8 mouse cellular contexts compared by ENCODE assay signal in genomic region chr9:123159330-123159729, GRCm38 (mm10). TPM values are rescaled to one million over a fixed set of nuclear protein-coding genes. Genes with fewer than 3 reads are reported as not detected.
DNase-seq lines count a peak whose midpoint lies in the region; ATAC-seq and TF ChIP-seq lines count a peak whose summit lies in the region.

No protein-coding gene starts in this region.

- TF ChIP-seq CTCF in cortical plate, adult 2 months (IDR thresholded peaks at IDR 0.05; ENCODE audit: extremely low read depth, insufficient read depth, low read length): peak; percentile 78; the same call in 1 of the 2 replicates

- no peak overlapping the region for H3K4me3 ChIP-seq in cortical plate, adult 2 months (ENCODE audit: insufficient read depth, low read length)
- no peak overlapping the region for H3K4me3 ChIP-seq in hindbrain, embryonic 16.5 days (ENCODE audit: low read length)
- H3K4me3 ChIP-seq in midbrain, embryonic 14.5 days (replicated peaks; ENCODE audit: low read depth, low read length): no peak overlapping the region

- no peak overlapping the region for H3K9ac ChIP-seq in hindbrain, embryonic 16.5 days (ENCODE audit: low read depth, low read length)
- H3K9ac ChIP-seq in midbrain, embryonic 14.5 days (replicated peaks; ENCODE audit: low read length): no peak overlapping the region

- 61% methylated on average over 7 of the region's 7 CpGs for WGBS in hindbrain, embryonic 16.5 days
- 59% methylated on average over 7 of the region's 7 CpGs for WGBS in midbrain, embryonic 14.5 days

- no peak overlapping the region for H3K4me2 ChIP-seq in hindbrain, embryonic 16.5 days (ENCODE audit: low read length)
- no peak overlapping the region for H3K4me2 ChIP-seq in midbrain, embryonic 14.5 days (ENCODE audit: low read length)

- TF ChIP-seq POLR2A in cortical plate, adult 2 months (IDR thresholded peaks at IDR 0.05; ENCODE audit: extremely low read depth, insufficient read depth, low read length): no peak

- peaks cover 3% of the 10 kb centered on the region; the same call in 1 of the 2 replicates for H3K27me3 ChIP-seq in hindbrain, embryonic 16.5 days (replicated peaks; ENCODE audit: control insufficient read depth, insufficient read depth, low read length)
- no peaks in the 10 kb centered on the region for H3K27me3 ChIP-seq in midbrain, embryonic 14.5 days (ENCODE audit: control insufficient read depth, insufficient read depth, low read length)

- intact Hi-C loops in heart, postnatal 25 days (cut with DNase I): loop anchor here (1.0 to 5.0 kb wide), 3 partner anchors 94 to 363 kb away; no protein-coding TSS in a partner anchor
- intact Hi-C loops in left cerebral cortex, postnatal 10 days (cut with DNase I): loop anchor here (2.0 to 5.0 kb wide), 3 partner anchors 93 to 368 kb away; partner anchors contain the start of gene Sacm1l

- H3K27ac ChIP-seq in cortical plate, adult 2 months (ENCODE audit: insufficient read depth, low read length): no peak overlapping the region
- no peak overlapping the region for H3K27ac ChIP-seq in hindbrain, embryonic 16.5 days (ENCODE audit: low read depth, low read length)
- H3K27ac ChIP-seq in midbrain, embryonic 14.5 days (replicated peaks; ENCODE audit: low read depth, low read length): no peak overlapping the region

- ATAC-seq in hindbrain, embryonic 16.5 days: peak; percentile 54; the same call in 1 of the 2 replicates
- ATAC-seq in midbrain, embryonic 14.5 days (ENCODE audit: low FRiP score, low TSS enrichment): no peak

- DNase-seq in heart, adult 18-20 months: peak; percentile 58 to 81
- no peak for DNase-seq in heart, postnatal 25 days (ENCODE audit: low spot score)
- peak; percentile 56 for DNase-seq in Muller cell, postnatal 12 days (ENCODE audit: inconsistent ontology term)
- peak; percentile 69 to 80 for DNase-seq in left cerebral cortex, postnatal 10 days (ENCODE audit: extremely low spot score in 1 of 2, low spot score in 2 of 2)
- peak; percentile 79 for DNase-seq in midbrain, embryonic 14.5 days
- peak; percentile 64 for DNase-seq in thymus, postnatal 0 days (ENCODE audit: low spot score)

- no peaks in the 10 kb centered on the region for H3K4me1 ChIP-seq in cortical plate, adult 2 months (ENCODE audit: control insufficient read depth, insufficient read depth, low read length)
- no peaks in the 10 kb centered on the region for H3K4me1 ChIP-seq in hindbrain, embryonic 16.5 days (ENCODE audit: control insufficient read depth, insufficient read depth, low read depth, low read length)
- no peaks in the 10 kb centered on the region for H3K4me1 ChIP-seq in midbrain, embryonic 14.5 days (ENCODE audit: control insufficient read depth, insufficient read depth, low read length)

- H3K9me3 ChIP-seq in hindbrain, embryonic 16.5 days (ENCODE audit: control insufficient read depth, low read length): no peaks in the 10 kb centered on the region
- H3K9me3 ChIP-seq in midbrain, embryonic 14.5 days (ENCODE audit: control insufficient read depth, low read length): no peaks in the 10 kb centered on the region

- H3K36me3 ChIP-seq in hindbrain, embryonic 16.5 days (ENCODE audit: control insufficient read depth, insufficient read depth, low read length): no peaks in the 10 kb centered on the region
- no peaks in the 10 kb centered on the region for H3K36me3 ChIP-seq in midbrain, embryonic 14.5 days (ENCODE audit: control insufficient read depth, insufficient read depth, low read length)

RNA-seq across cellular contexts. Expression of gene Clec3b, which starts 8.6 kb away (rescaled TPM):
- 10 to 100 TPM; 39.9 to 51.1 TPM for total RNA-seq in heart, adult 18-20 months (2021)
- total RNA-seq in heart, postnatal 25 days (2021): 10 to 100 TPM; 63.0 to 63.6 TPM
- 4.0 and 4.5 TPM in 2 replicates for polyA plus RNA-seq in cortical plate, adult 2 months (2012; rRNA removed)
- polyA plus RNA-seq in hindbrain, embryonic 16.5 days (2015; fragmentation: Nextera tagmentation; extraction: Ambion mirVana): 4.2 and 4.5 TPM in 2 replicates
- total RNA-seq in left cerebral cortex, postnatal 10 days (2021): 1 to 10 TPM; 5.4 to 6.2 TPM
- 0.51 and 0.53 TPM in 2 replicates for polyA plus RNA-seq in midbrain, embryonic 14.5 days (2014; fragmentation: Nextera tagmentation; extraction: Ambion mirVana)
- 2.8 and 4.2 TPM in 2 replicates for polyA plus RNA-seq in thymus, postnatal 0 days (2015; fragmentation: Nextera tagmentation; extraction: Ambion mirVana)

RNA-seq across cellular contexts. Expression of gene Exosc7, which starts 46.3 kb away (rescaled TPM):
- total RNA-seq in heart, adult 18-20 months (2021): 10 to 100 TPM; 30.3 to 31.3 TPM
- total RNA-seq in heart, postnatal 25 days (2021): 10 to 100 TPM; 28.0 to 30.2 TPM
- 60.8 and 65.1 TPM in 2 replicates for polyA plus RNA-seq in cortical plate, adult 2 months (2012; rRNA removed)
- 76.3 and 78.2 TPM in 2 replicates for polyA plus RNA-seq in hindbrain, embryonic 16.5 days (2015; fragmentation: Nextera tagmentation; extraction: Ambion mirVana)
- 10 to 100 TPM; 38.4 to 40.1 TPM for total RNA-seq in left cerebral cortex, postnatal 10 days (2021)
- polyA plus RNA-seq in midbrain, embryonic 14.5 days (2014; fragmentation: Nextera tagmentation; extraction: Ambion mirVana): 80.6 and 81.4 TPM in 2 replicates
- 112 and 121 TPM in 2 replicates for polyA plus RNA-seq in thymus, postnatal 0 days (2015; fragmentation: Nextera tagmentation; extraction: Ambion mirVana)

RNA-seq across cellular contexts. Expression of gene Zdhhc3, which starts 46.3 kb away (rescaled TPM):
- total RNA-seq in heart, adult 18-20 months (2021): 10 to 100 TPM; 38.7 to 39.7 TPM
- total RNA-seq in heart, postnatal 25 days (2021): 10 to 100 TPM; 42.8 TPM
- polyA plus RNA-seq in cortical plate, adult 2 months (2012; rRNA removed): 73.6 and 75.1 TPM in 2 replicates
- 88.7 and 92.7 TPM in 2 replicates for polyA plus RNA-seq in hindbrain, embryonic 16.5 days (2015; fragmentation: Nextera tagmentation; extraction: Ambion mirVana)
- total RNA-seq in left cerebral cortex, postnatal 10 days (2021): 10 to 100 TPM; 77.2 to 79.9 TPM
- polyA plus RNA-seq in midbrain, embryonic 14.5 days (2014; fragmentation: Nextera tagmentation; extraction: Ambion mirVana): 63.3 and 64.8 TPM in 2 replicates
- 48.6 and 49.2 TPM in 2 replicates for polyA plus RNA-seq in thymus, postnatal 0 days (2015; fragmentation: Nextera tagmentation; extraction: Ambion mirVana)

RNA-seq across cellular contexts. Expression of gene Cdcp1, which starts 56.5 kb away (rescaled TPM):
- under 1 TPM; 0.17 to 0.36 TPM for total RNA-seq in heart, adult 18-20 months (2021)
- under 1 TPM; 0.08 TPM for total RNA-seq in heart, postnatal 25 days (2021)
- polyA plus RNA-seq in cortical plate, adult 2 months (2012; rRNA removed): 0.65 and 0.66 TPM in 2 replicates
- polyA plus RNA-seq in hindbrain, embryonic 16.5 days (2015; fragmentation: Nextera tagmentation; extraction: Ambion mirVana): 0.11 and 0.24 TPM in 2 replicates
- total RNA-seq in left cerebral cortex, postnatal 10 days (2021): under 1 TPM; 0.13 to 0.16 TPM
- polyA plus RNA-seq in midbrain, embryonic 14.5 days (2014; fragmentation: Nextera tagmentation; extraction: Ambion mirVana): not detected in 2 replicates
- 5.6 and 6.8 TPM in 2 replicates for polyA plus RNA-seq in thymus, postnatal 0 days (2015; fragmentation: Nextera tagmentation; extraction: Ambion mirVana)
